Mouse (Mus musculus) liver, embryonic 14.5 days (tissue): ENCODE measurements around the gene Stat5b. TPM values are rescaled to one million over a fixed set of nuclear protein-coding genes. Genes with fewer than 3 reads are reported as not detected.

Experiments
- ATAC-seq: fragments of 200-750 bp; cut with Nextera tagmentation; 2 replicates; pipeline ENCODE4 v1.8.0; 2017; ENCODE audit warnings: moderate number of reproducible peaks, mild to moderate bottlenecking, moderate library complexity; ENCODE audit not compliant: insufficient read depth
- DNase-seq, 3 experiments: peaks; one replicate each; pipeline ENCODE4 v3.0.0-alpha.2; 2012 to 2013; ENCODE audit warnings: low read depth in 3 of 3, low spot score in 3 of 3
- H3K27ac ChIP-seq: fragments of 300-500 bp; sonication (generic); 2 replicates; pipeline ENCODE4 v1.5.1; 2014; ENCODE audit warnings: moderate library complexity, mild to moderate bottlenecking, control low read depth, inconsistent platforms
- H3K27me3 ChIP-seq: fragments of 300-500 bp; sonication (generic); 2 replicates; pipeline ENCODE4 v1.6.1; 2014; ENCODE audit warnings: mild to moderate bottlenecking, low read length, moderate library complexity; ENCODE audit not compliant: control insufficient read depth, insufficient read depth
- H3K36me3 ChIP-seq: fragments of 300-500 bp; sonication (generic); replicated peaks from 2 replicates; pipeline ENCODE4 v1.6.1; 2014; ENCODE audit warnings: low read depth; ENCODE audit not compliant: control insufficient read depth, insufficient read depth
- H3K4me1 ChIP-seq, 2 experiments: fragments of 200-500 bp in 1 of 2; fragments of 300-500 bp in 1 of 2; sonication (generic) in 1 of 2; replicated peaks; 2 replicates each; pipeline ENCODE4 v1.6.1; 2012 to 2014; ENCODE audit warnings: antibody characterized with exemption in 1 of 2, inconsistent platforms in 1 of 2, low read length in 1 of 2; ENCODE audit not compliant: control insufficient read depth in 2 of 2, insufficient read depth in 2 of 2
- H3K4me2 ChIP-seq: fragments of 300-500 bp; sonication (generic); 2 replicates; pipeline ENCODE4 v1.6.1; 2014; ENCODE audit warnings: low read depth, mild to moderate bottlenecking, control low read depth, moderate library complexity
- H3K4me3 ChIP-seq, 2 experiments: fragments of 200-500 bp in 1 of 2; fragments of 300-500 bp in 1 of 2; sonication (generic) in 1 of 2; 2 replicates each; pipeline ENCODE4 v1.5.1; 2012 to 2014; ENCODE audit warnings: low read depth in 2 of 2, low read length in 2 of 2, mild to moderate bottlenecking in 2 of 2, control low read depth in 1 of 2, inconsistent platforms in 1 of 2, moderate library complexity in 1 of 2; ENCODE audit not compliant: insufficient read depth in 1 of 2
- H3K9ac ChIP-seq: fragments of 300-500 bp; sonication (generic); replicated peaks from 2 replicates; pipeline ENCODE4 v1.6.1; 2014; ENCODE audit warnings: mild to moderate bottlenecking, control low read depth, moderate library complexity
- H3K9me3 ChIP-seq: fragments of 300-500 bp; sonication (generic); 2 replicates; pipeline ENCODE4 v1.6.1; 2016; ENCODE audit warnings: low read length, mixed read lengths; ENCODE audit not compliant: control insufficient read depth
- CTCF ChIP-seq: IDR thresholded peaks from 2 replicates; pipeline ENCODE4 v1.5.1; 2016; ENCODE audit warnings: antibody characterized with exemption, low read depth, control low read depth
- EP300 ChIP-seq: IDR thresholded peaks from 2 replicates; pipeline ENCODE4 v1.6.1; 2016; ENCODE audit warnings: antibody characterized with exemption, low read depth
- WGBS: fragments of 180-500 bp; shearing (Covaris S2); extraction: QIAGEN DNeasy Blood & Tissue Kit; methylation state at CpG from one replicate; pipeline ENCODE4 v1.1.7; 2014; ENCODE audit not compliant: insufficient replicate concordance; 5-methylcytosine and 5-hydroxymethylcytosine counted together
- polyA plus RNA-seq, 2 experiments: library from polyadenylated mRNA; depleted of rRNA in 1 of 2; stranded (reverse) in 1 of 2; unstranded in 1 of 2; fragments of >200 nt; fragmentation: Nextera tagmentation in 1 of 2; extraction: Ambion mirVana in 1 of 2; gene quantifications; 2 replicates each; pipeline versions ENCODE4 v1.2.1 to v1.2.3; 2012 to 2014

Gene Stat5b
- polyA plus RNA-seq, 2 experiments: 12.4 to 16.4 TPM

DNA sequence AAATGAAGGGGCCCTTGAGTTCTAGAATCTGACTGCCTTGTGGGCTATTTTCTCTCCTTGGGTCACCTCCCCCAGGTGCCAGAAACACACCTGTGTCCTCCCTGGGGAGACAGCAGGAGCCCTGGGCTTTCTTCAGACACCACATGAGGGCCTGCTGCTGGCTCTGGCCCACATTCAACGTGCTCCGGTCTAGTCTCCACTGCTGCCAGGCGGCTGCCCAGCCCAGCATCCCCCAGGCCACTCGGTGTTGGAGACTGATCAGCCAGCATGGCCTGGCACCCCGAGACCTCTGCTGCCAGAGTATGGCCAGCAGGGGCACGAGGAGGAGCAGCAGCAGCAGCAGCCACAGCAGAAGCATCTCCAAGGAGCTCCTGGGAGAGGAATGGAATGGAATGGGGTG lies 80.5 kb downstream of the Stat5b start:
- ATAC-seq: no peak
- H3K4me2 ChIP-seq: peak overlapping the region; percentile 74
- no peak for DNase-seq
- 0 out of 4 replicates have a peak, but pooled peaks cover 0 to 3% of the 10 kb centered on the region in 2 experiments for H3K4me1 ChIP-seq
- peak overlapping the region in 1 of 2 experiments; percentile 62; a peak in 2 of 4 replicates for H3K4me3 ChIP-seq
- TF ChIP-seq EP300: no peak
- TF ChIP-seq CTCF: no peak
- no peak overlapping the region for H3K9ac ChIP-seq
- no peaks in the 10 kb centered on the region for H3K27me3 ChIP-seq
- no peaks in the 10 kb centered on the region for H3K9me3 ChIP-seq
- whole genome bisulfite sequencing: 58% methylated on average over 6 of the region's 6 CpGs
- no peak overlapping the region for H3K27ac ChIP-seq
- H3K36me3 ChIP-seq: no peaks in the 10 kb centered on the region

DNA sequence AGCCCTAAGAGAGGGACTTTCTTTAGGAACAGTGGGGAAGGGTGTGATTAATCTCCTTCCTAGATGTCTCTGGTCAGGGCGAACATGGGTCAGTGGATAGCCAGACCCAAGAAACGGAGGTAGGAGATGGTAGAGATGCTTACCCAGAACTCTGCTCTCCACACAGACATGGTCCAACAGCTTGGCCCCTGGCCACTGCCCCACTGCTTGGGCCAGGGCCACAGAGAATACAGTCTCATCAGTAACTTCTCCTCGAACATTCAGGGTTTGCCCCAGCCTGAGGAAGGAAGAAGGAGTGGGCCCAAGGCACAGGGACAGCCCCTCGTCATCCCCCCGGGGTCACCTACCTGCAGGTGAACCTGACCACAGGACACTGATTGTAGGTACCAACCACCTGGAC lies 82.7 kb downstream of the Stat5b start:
- Histone ChIP-seq H3K4me2 (no peak overlapping the region), H3K27ac (no peak overlapping the region), H3K27me3 (no peaks in the 10 kb centered on the region), H3K4me3 (no peak overlapping the region), H3K9ac (no peak overlapping the region), H3K36me3 (no peaks in the 10 kb centered on the region), H3K4me1 (0 out of 4 replicates have a peak, but pooled peaks cover 0 to 3% of the 10 kb centered on the region in 2 experiments), H3K9me3 (no peaks in the 10 kb centered on the region)
- ATAC-seq (no peak), DNase-seq (no peak)
- TF ChIP-seq CTCF (no peak), EP300 (no peak)
- 69% methylated on average over 5 of the region's 5 CpGs for WGBS

DNA sequence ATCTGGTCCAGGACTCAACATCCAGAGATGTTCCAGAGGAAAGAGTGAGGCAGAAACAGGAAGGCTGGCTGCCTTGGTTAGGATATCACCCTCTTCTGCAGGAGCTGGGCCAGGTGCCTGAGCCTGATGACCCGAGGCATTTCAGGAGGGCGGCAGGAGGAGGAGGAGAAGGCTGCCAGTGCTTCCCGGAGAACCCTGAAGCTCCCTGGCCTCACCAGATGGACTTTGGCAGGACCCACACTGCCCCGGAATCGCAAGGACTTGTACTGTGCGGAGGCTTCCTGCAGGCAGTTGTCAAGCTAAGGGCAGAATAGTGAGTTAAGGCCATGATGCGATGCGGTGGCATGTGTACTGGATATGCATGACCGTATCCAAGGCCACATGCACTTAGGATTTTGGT lies 83.8 kb downstream of the Stat5b start:
- H3K27me3 ChIP-seq: no peaks in the 10 kb centered on the region
- H3K4me2 ChIP-seq: no peak overlapping the region
- H3K27ac ChIP-seq: no peak overlapping the region
- no peak overlapping the region for H3K9ac ChIP-seq
- no peaks in the 10 kb centered on the region for H3K36me3 ChIP-seq
- no peak for DNase-seq
- 0 out of 4 replicates have a peak, but pooled peaks cover 0 to 3% of the 10 kb centered on the region in 2 experiments for H3K4me1 ChIP-seq
- H3K9me3 ChIP-seq: no peaks in the 10 kb centered on the region
- ATAC-seq: no peak
- no peak overlapping the region for H3K4me3 ChIP-seq
- TF ChIP-seq CTCF (no peak), EP300 (no peak)
- WGBS: 73% methylated on average over 9 of the region's 9 CpGs

DNA sequence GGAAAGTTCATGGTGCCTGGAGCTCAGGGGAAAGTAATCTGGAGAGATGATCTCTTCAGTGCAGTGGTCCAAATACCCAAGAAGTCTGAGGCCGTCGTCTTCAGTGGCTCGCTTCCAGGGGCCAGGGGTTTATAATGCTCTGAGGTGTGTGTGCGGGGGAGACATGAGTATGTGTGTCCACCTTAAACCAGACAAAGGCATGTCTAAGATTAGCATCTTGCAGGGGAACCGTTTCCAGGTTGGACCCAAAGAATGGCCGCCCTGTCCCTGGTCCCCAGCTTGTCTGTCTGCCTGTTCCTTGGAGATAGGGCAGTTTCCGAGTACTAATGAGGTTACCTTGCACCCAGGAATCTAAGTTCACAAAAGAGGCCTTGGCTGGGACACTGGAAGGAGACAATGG lies 87.7 kb downstream of the Stat5b start, which contains the start of gene Hcrt:
TSS of gene Hcrt (minus strand) at position 101 of the 400 bp plus-strand sequence.
- H3K4me2 ChIP-seq: peak within 1 kb of the TSS; percentile 79
- peak within 1 kb of the TSS; percentile 15 to 55 for H3K4me3 ChIP-seq
- H3K27ac ChIP-seq: no peak within 1 kb of the TSS
- WGBS: 63% methylated on average over 7 of the region's 7 CpGs
- DNase-seq (no peak), ATAC-seq (no peak)
- peak within 1 kb of the TSS; percentile 43 for H3K9ac ChIP-seq
- peaks cover 0 to 4% of the 10 kb centered on the region in 2 experiments; a peak in 3 of 4 replicates for H3K4me1 ChIP-seq
- TF ChIP-seq EP300 (no peak), CTCF (no peak)
- peaks cover 28% of the 10 kb centered on the region for H3K27me3 ChIP-seq
- H3K9me3 ChIP-seq: no peaks in the 10 kb centered on the region
- H3K36me3 ChIP-seq: no peaks in the 10 kb centered on the region

DNA sequence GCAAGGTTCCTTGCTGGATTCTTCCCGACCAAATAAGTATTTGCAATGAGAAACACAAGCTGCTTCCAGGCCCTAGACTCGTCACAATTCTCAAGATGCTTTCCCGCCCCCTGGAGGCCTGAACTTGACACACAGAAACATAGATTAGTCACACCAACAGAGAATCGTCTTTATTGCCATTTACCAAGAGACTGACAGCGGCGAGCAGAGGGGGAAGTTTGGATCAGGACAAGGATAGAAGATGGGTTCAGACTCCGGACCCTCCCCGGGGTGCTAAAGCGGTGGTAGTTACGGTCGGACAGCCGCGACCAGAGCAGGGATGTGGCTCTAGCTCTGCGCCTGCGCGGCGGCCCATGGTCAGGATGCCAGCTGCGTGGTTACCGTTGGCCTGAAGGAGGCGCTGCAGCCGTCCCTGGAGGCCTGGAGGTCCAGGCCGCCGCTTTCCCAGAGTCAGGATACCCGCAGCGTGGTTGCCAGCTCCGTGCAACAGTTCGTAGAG lies 88.9 kb downstream of the Stat5b start:
- H3K9me3 ChIP-seq: no peaks in the 10 kb centered on the region
- under 1% methylated on average over 27 of the region's 27 CpGs for WGBS
- H3K4me3 ChIP-seq: peak overlapping the region; percentile 55 to 57

More for the DNA sequence above, 88.9 kb downstream of the Stat5b start:
- peaks cover 0 to 4% of the 10 kb centered on the region in 2 experiments; a peak in 3 of 4 replicates for H3K4me1 ChIP-seq
- H3K4me2 ChIP-seq: peak overlapping the region; percentile 79
- peaks cover 34% of the 10 kb centered on the region for H3K27me3 ChIP-seq
- no peaks in the 10 kb centered on the region for H3K36me3 ChIP-seq
- peak overlapping the region; percentile 43 for H3K9ac ChIP-seq
- no peak for TF ChIP-seq EP300
- peak; percentile 88 for TF ChIP-seq CTCF
- DNase-seq (peak in 2 of 3 experiments; percentile 53 to 70), ATAC-seq (peak; percentile 67; the same call in 1 of the 2 replicates)
- H3K27ac ChIP-seq: no peak overlapping the region
